Mouse (Mus musculus) embryo, embryonic 11.5 days (tissue): ENCODE measurements around the gene Mxi1.

ENCODE experiments used
- DNase-seq: peaks from one replicate; pipeline ENCODE4 v3.0.0-alpha.2; 2012; ENCODE audit warnings: low read depth, low spot score

Mxi1 gene

GRCm38 (mm10) chr19:53299829-53300181 is 10.5 kb upstream of the Mxi1 start:
- no peak for DNase-seq

- no peak for DNase-seq
These were observed 6.9 kb upstream of the Mxi1 start for GRCm38 (mm10) chr19:53303382-53303781.

GRCm38 (mm10) chr19:53305621-53306020 is 4.7 kb upstream of the Mxi1 start:
- no peak for DNase-seq

- no peak for DNase-seq
These were observed 3.6 kb upstream of the Mxi1 start for GRCm38 (mm10) chr19:53306706-53307105.

GRCm38 (mm10) chr19:53307219-53307618 is 3.1 kb upstream of the Mxi1 start:
- DNase-seq: no peak

GRCm38 (mm10) chr19:53309631-53310030 is 687 bp upstream of the Mxi1 start:
- DNase-seq: no peak

GRCm38 (mm10) chr19:53310771-53311523 is 629 bp downstream of the Mxi1 start:
- DNase-seq: no peak

- DNase-seq: no peak
These were observed 1.4 kb downstream of the Mxi1 start for GRCm38 (mm10) chr19:53311524-53312335.

- no peak for DNase-seq
These were observed 2.1 kb downstream of the Mxi1 start for GRCm38 (mm10) chr19:53312336-53312871.

- DNase-seq: no peak
These were observed 2.8 kb downstream of the Mxi1 start for GRCm38 (mm10) chr19:53312951-53313683.

- peak; percentile 98 for DNase-seq
These were observed 3.5 kb downstream of the Mxi1 start for GRCm38 (mm10) chr19:53313684-53314443.

GRCm38 (mm10) chr19:53314530-53315208 is 4.4 kb downstream of the Mxi1 start:
- DNase-seq: no peak

- DNase-seq: no peak
These were observed 4.9 kb downstream of the Mxi1 start for GRCm38 (mm10) chr19:53315209-53315654.

GRCm38 (mm10) chr19:53316105-53316504 is 5.8 kb downstream of the Mxi1 start:
- no peak for DNase-seq

- DNase-seq: no peak
These were observed 6.6 kb downstream of the Mxi1 start for GRCm38 (mm10) chr19:53316963-53317362.

- DNase-seq: no peak
These were observed 8.1 kb downstream of the Mxi1 start for GRCm38 (mm10) chr19:53318143-53319132.

GRCm38 (mm10) chr19:53320264-53321110 is 10.2 kb downstream of the Mxi1 start:
- DNase-seq: no peak

- no peak for DNase-seq
These were observed 11.0 kb downstream of the Mxi1 start for GRCm38 (mm10) chr19:53321273-53321672.
